Mouse (Mus musculus) megakaryocyte, embryonic 14.5 days (primary cell): ENCODE data around the gene Smyd4.

Experiments used
- FLI1 ChIP-seq: IDR thresholded peaks from 2 replicates; pipeline ENCODE4 v1.6.1; 2012; ENCODE audit warnings: low read length, inconsistent platforms, mixed read lengths
- GATA1 ChIP-seq: IDR thresholded peaks from 3 replicates; pipeline ENCODE4 v1.6.1; 2012; ENCODE audit warnings: mixed read lengths, low read length, inconsistent platforms, borderline replicate concordance

GRCm38 (mm10) chr11:75348890-75349261 is 643 bp downstream of the Smyd4 start:
- TF ChIP-seq GATA1 (no peak), FLI1 (no peak)
